Mouse (Mus musculus) ES-Bruce4 (cell line): ENCODE results near the gene Magi2.

Source experiments
- CTCF ChIP-seq: IDR thresholded peaks from one replicate; pipeline ENCODE4 v1.8.1; 2011; ENCODE audit warnings: low read depth, low read length
- EP300 ChIP-seq: IDR thresholded peaks from 2 replicates; pipeline ENCODE4 v1.6.1; 2011; ENCODE audit warnings: low read depth, low read length; ENCODE audit not compliant: insufficient read depth

GRCm38 (mm10) chr5:20671826-20672225, 1445.0 kb downstream of the Magi2 start:
- TF ChIP-seq EP300 (no peak), CTCF (no peak)
